Mouse (Mus musculus) hindbrain, embryonic 12.5 days (tissue): ENCODE measurements around the gene Slc15a5. TPM values are rescaled to one million over a fixed set of nuclear protein-coding genes. Genes with fewer than 3 reads are reported as not detected.

Experiments
- ATAC-seq: fragments of 200-750 bp; cut with Nextera tagmentation; 2 replicates; pipeline ENCODE4 v1.8.0; 2017; ENCODE audit warnings: moderate TSS enrichment; ENCODE audit not compliant: low FRiP score
- H3K27ac ChIP-seq: fragments of 300-500 bp; sonication (generic); 2 replicates; pipeline ENCODE4 v1.5.1; 2016; ENCODE audit warnings: mild to moderate bottlenecking
- H3K27me3 ChIP-seq: fragments of 300-500 bp; sonication (generic); 2 replicates; pipeline ENCODE4 v1.6.1; 2016; ENCODE audit warnings: mild to moderate bottlenecking
- H3K36me3 ChIP-seq: fragments of 300-500 bp; sonication (generic); 2 replicates; pipeline ENCODE4 v1.6.1; 2016; ENCODE audit warnings: mild to moderate bottlenecking
- H3K4me1 ChIP-seq: fragments of 300-500 bp; sonication (generic); 2 replicates; pipeline ENCODE4 v1.6.1; 2016
- H3K4me2 ChIP-seq: fragments of 300-500 bp; sonication (generic); replicated peaks from 2 replicates; pipeline ENCODE4 v1.6.1; 2016; ENCODE audit warnings: mild to moderate bottlenecking
- H3K4me3 ChIP-seq: fragments of 300-500 bp; sonication (generic); 2 replicates; pipeline ENCODE4 v1.5.1; 2016; ENCODE audit warnings: mild to moderate bottlenecking
- H3K9ac ChIP-seq: fragments of 300-500 bp; sonication (generic); 2 replicates; pipeline ENCODE4 v1.6.1; 2016; ENCODE audit warnings: mild to moderate bottlenecking, moderate library complexity
- H3K9me3 ChIP-seq: fragments of 300-500 bp; sonication (generic); replicated peaks from 2 replicates; pipeline ENCODE4 v1.6.1; 2016; ENCODE audit warnings: mild to moderate bottlenecking
- WGBS: fragments of 180-500 bp; shearing (Covaris S2); methylation state at CpG from one replicate; pipeline ENCODE4 v1.1.7; 2016; 5-methylcytosine and 5-hydroxymethylcytosine counted together
- polyA plus RNA-seq: library from polyadenylated mRNA; unstranded; fragments of >200 nt; fragmentation: Nextera tagmentation; extraction: Ambion mirVana; gene quantifications from 2 replicates; pipeline ENCODE4 v1.2.1, GENCODE M21; 2016

The Slc15a5 gene
- polyA plus RNA-seq, 1 experiment from 2014 or later: not detected

GRCm38 (mm10) chr6:137940374-137941218 is 139.1 kb downstream of the Slc15a5 start:
- Histone ChIP-seq H3K4me3 (no peak overlapping the region), H3K4me1 (no peaks in the 10 kb centered on the region), H3K27ac (no peak overlapping the region), H3K9ac (no peak overlapping the region), H3K36me3 (no peaks in the 10 kb centered on the region), H3K4me2 (no peak overlapping the region), H3K27me3 (no peaks in the 10 kb centered on the region), H3K9me3 (no peaks in the 10 kb centered on the region)
- 73% methylated on average over 12 of the region's 12 CpGs for WGBS
- no peak for ATAC-seq

GRCm38 (mm10) chr6:137937541-137937940 is 142.2 kb downstream of the Slc15a5 start:
- WGBS: 92% methylated on average over 5 of the region's 5 CpGs
- Histone ChIP-seq H3K4me2 (no peak overlapping the region), H3K4me1 (no peaks in the 10 kb centered on the region), H3K4me3 (no peak overlapping the region), H3K9ac (no peak overlapping the region), H3K9me3 (no peaks in the 10 kb centered on the region), H3K27me3 (no peaks in the 10 kb centered on the region), H3K27ac (no peak overlapping the region), H3K36me3 (no peaks in the 10 kb centered on the region)
- no peak for ATAC-seq

- ATAC-seq: no peak
- H3K36me3 ChIP-seq: no peaks in the 10 kb centered on the region
- 84% methylated on average over 1 of the region's 1 CpGs for WGBS
- no peaks in the 10 kb centered on the region for H3K9me3 ChIP-seq
- H3K4me2 ChIP-seq: no peak overlapping the region
- no peak overlapping the region for H3K4me3 ChIP-seq
- H3K4me1 ChIP-seq: no peaks in the 10 kb centered on the region
- H3K9ac ChIP-seq: no peak overlapping the region
- H3K27ac ChIP-seq: no peak overlapping the region
- no peaks in the 10 kb centered on the region for H3K27me3 ChIP-seq
Observed at GRCm38 (mm10) chr6:137936268-137936667, 143.4 kb downstream of the Slc15a5 start.

GRCm38 (mm10) chr6:137935857-137936256 is 143.9 kb downstream of the Slc15a5 start:
- H3K4me1 ChIP-seq: no peaks in the 10 kb centered on the region
- H3K27me3 ChIP-seq: no peaks in the 10 kb centered on the region
- 78% methylated on average over 7 of the region's 7 CpGs for WGBS
- H3K36me3 ChIP-seq: no peaks in the 10 kb centered on the region
- H3K4me3 ChIP-seq: no peak overlapping the region
- no peak overlapping the region for H3K4me2 ChIP-seq
- H3K9ac ChIP-seq: no peak overlapping the region
- H3K9me3 ChIP-seq: no peaks in the 10 kb centered on the region
- no peak for ATAC-seq
- H3K27ac ChIP-seq: no peak overlapping the region

GRCm38 (mm10) chr6:137935341-137935740 is 144.4 kb downstream of the Slc15a5 start:
- 69% methylated on average over 8 of the region's 8 CpGs for WGBS
- no peaks in the 10 kb centered on the region for H3K36me3 ChIP-seq
- H3K4me3 ChIP-seq: no peak overlapping the region
- no peaks in the 10 kb centered on the region for H3K4me1 ChIP-seq
- H3K27me3 ChIP-seq: no peaks in the 10 kb centered on the region
- no peaks in the 10 kb centered on the region for H3K9me3 ChIP-seq
- ATAC-seq: no peak
- no peak overlapping the region for H3K27ac ChIP-seq
- H3K9ac ChIP-seq: no peak overlapping the region
- H3K4me2 ChIP-seq: no peak overlapping the region

- WGBS: 73% methylated on average over 3 of the region's 3 CpGs
- Histone ChIP-seq H3K36me3 (no peaks in the 10 kb centered on the region), H3K27me3 (no peaks in the 10 kb centered on the region), H3K9me3 (no peaks in the 10 kb centered on the region), H3K27ac (no peak overlapping the region), H3K4me1 (no peaks in the 10 kb centered on the region), H3K4me3 (no peak overlapping the region), H3K9ac (no peak overlapping the region), H3K4me2 (no peak overlapping the region)
- ATAC-seq: no peak
Observed at GRCm38 (mm10) chr6:137934545-137935298, 145.0 kb downstream of the Slc15a5 start.

Other genes starting within 250 kb of the Slc15a5 start
- gene Mgst1, start 60.4 kb upstream of the Slc15a5 start, polyA plus RNA-seq: 75.7 and 91.8 TPM in 2 replicates